Mouse (Mus musculus) forebrain, embryonic 12.5 days (tissue): ENCODE measurements at regions not wholly inside any gene's neighbourhood (a gene's known extent, or its start where the extent isn't known, plus 50 kb on each side); places are given as distances from the start of the nearest gene placed in this dataset.

Experiments used
- ATAC-seq: fragments of 200-750 bp; cut with Nextera tagmentation; 2 replicates; pipeline ENCODE4 v1.8.0; 2017; ENCODE audit warnings: moderate TSS enrichment; ENCODE audit not compliant: low FRiP score
- H3K27ac ChIP-seq: fragments of 300-500 bp; sonication (generic); 2 replicates; pipeline ENCODE4 v1.5.1; 2016; ENCODE audit warnings: mild to moderate bottlenecking
- H3K27me3 ChIP-seq: fragments of 300-500 bp; sonication (generic); 2 replicates; pipeline ENCODE4 v1.6.1; 2016; ENCODE audit warnings: mild to moderate bottlenecking
- H3K36me3 ChIP-seq: fragments of 300-500 bp; sonication (generic); replicated peaks from 2 replicates; pipeline ENCODE4 v1.6.1; 2016; ENCODE audit warnings: mild to moderate bottlenecking
- H3K4me1 ChIP-seq: fragments of 300-500 bp; sonication (generic); 2 replicates; pipeline ENCODE4 v1.6.1; 2016
- H3K4me2 ChIP-seq: fragments of 300-500 bp; sonication (generic); 2 replicates; pipeline ENCODE4 v1.6.1; 2016; ENCODE audit warnings: mild to moderate bottlenecking, moderate library complexity
- H3K4me3 ChIP-seq: fragments of 300-500 bp; sonication (generic); replicated peaks from 2 replicates; pipeline ENCODE4 v1.5.1; 2016; ENCODE audit warnings: mild to moderate bottlenecking
- H3K9ac ChIP-seq: fragments of 300-500 bp; sonication (generic); 2 replicates; pipeline ENCODE4 v1.6.1; 2016; ENCODE audit warnings: mild to moderate bottlenecking
- H3K9me3 ChIP-seq: fragments of 300-500 bp; sonication (generic); 2 replicates; pipeline ENCODE4 v1.6.1; 2016
- WGBS: fragments of 180-500 bp; shearing (Covaris S2); methylation state at CpG from one replicate; pipeline ENCODE4 v1.1.7; 2016; 5-methylcytosine and 5-hydroxymethylcytosine counted together

DNA sequence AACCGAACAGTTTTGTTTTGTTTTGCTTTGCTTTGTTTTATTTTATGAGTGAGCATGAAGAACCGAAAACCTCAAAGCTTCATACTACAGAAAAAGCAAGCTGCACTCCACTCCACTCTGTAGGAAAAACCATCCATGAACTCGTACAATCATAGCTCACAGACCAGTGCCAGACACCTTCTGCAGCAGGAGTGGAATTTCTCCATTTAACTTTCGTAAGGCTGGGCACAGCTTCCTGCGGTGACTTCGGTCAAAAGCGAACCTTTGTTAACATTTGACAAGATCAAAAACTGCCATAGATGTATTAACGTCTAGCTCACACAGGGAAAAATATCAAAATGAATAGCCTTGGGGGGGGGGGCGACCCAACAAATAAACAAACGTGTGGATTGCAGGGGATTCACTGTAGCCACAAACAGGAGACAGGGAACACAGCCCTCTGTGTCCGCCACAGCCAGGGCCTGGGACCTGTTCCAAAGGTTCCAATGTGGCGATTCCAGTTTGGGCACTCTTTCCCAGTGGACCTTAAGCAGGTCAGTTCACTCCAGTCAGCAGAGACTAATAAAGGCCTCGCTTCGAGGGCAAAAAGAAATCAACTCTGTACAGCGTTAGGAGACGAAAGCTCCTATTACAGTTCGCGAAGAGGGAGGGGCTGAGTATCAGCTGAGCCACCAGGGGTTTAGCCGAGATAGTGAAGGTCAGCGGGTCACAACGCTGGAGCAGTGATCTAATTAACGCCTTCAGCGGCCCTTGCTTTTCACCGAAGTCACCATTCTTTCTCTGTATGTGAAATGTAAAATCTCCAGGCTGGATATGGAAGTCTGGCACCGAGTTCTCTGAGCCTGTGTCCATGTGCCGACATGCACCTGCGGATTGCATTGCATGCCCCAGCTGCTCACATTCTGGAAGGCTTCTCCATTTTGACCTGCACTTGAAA, 135.4 kb upstream of the Ankrd55 start:
- H3K4me2 ChIP-seq, result peak overlapping the region; percentile 35
- H3K4me3 ChIP-seq, result no peak overlapping the region
- H3K36me3 ChIP-seq, result no peaks in the 10 kb centered on the region
- peaks cover 17% of the 10 kb centered on the region for H3K4me1 ChIP-seq
- WGBS, result 18% methylated on average over 27 of the region's 27 CpGs
- H3K9ac ChIP-seq, result no peak overlapping the region
- ATAC-seq, result peak; percentile 64; the same call in 1 of the 2 replicates
- H3K27me3 ChIP-seq, result no peaks in the 10 kb centered on the region
- H3K9me3 ChIP-seq, result no peaks in the 10 kb centered on the region
- H3K27ac ChIP-seq, result no peak overlapping the region

DNA sequence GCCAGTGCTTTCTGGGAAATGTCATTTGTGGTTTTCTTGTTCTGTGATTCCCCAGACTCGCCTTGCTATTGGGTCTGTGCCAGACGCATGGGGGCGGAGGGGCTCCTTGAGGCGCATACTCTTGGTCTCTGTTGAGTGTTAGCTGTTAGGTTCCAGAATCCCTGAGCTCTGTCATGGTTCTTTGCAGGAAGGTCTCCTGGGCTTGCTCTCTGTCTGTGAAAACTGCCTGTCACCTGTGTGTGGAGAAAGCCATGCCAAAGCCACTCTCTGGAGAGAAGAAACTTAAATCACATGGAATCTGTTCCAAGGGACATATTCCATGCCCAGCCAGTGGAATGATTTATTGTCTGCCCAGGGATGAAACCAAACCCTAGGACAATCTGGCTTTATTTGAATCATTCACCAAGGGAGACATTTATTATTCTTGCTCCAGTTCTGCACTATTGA, 134.5 kb upstream of the Ankrd55 start:
- H3K27ac ChIP-seq, result no peak overlapping the region
- H3K9me3 ChIP-seq, result no peaks in the 10 kb centered on the region
- H3K27me3 ChIP-seq, result no peaks in the 10 kb centered on the region
- ATAC-seq, result no peak
- no peaks in the 10 kb centered on the region for H3K36me3 ChIP-seq
- no peak overlapping the region for H3K4me3 ChIP-seq
- WGBS, result 54% methylated on average over 4 of the region's 4 CpGs
- H3K4me1 ChIP-seq, result peaks cover 17% of the 10 kb centered on the region
- no peak overlapping the region for H3K9ac ChIP-seq
- H3K4me2 ChIP-seq, result peak overlapping the region; percentile 35; the same call in 1 of the 2 replicates

- ATAC-seq, result no peak
- Histone ChIP-seq H3K4me1 (peaks cover 11% of the 10 kb centered on the region; the same call in 1 of the 2 replicates), H3K9me3 (no peaks in the 10 kb centered on the region), H3K9ac (no peak overlapping the region), H3K36me3 (no peaks in the 10 kb centered on the region), H3K27me3 (0 out of 2 replicates have a peak, but pooled peaks cover under 1% of the 10 kb centered on the region), H3K4me2 (no peak overlapping the region), H3K27ac (no peak overlapping the region), H3K4me3 (no peak overlapping the region)
- 86% methylated on average over 9 of the region's 9 CpGs for WGBS
These were observed 128.7 kb upstream of the Ankrd55 start for GRCm38 (mm10) chr13:112159430-112160172.

- H3K4me2 ChIP-seq, result no peak overlapping the region
- 57% methylated on average over 2 of the region's 2 CpGs for WGBS
- no peak for ATAC-seq
- H3K9me3 ChIP-seq, result no peaks in the 10 kb centered on the region
- no peak overlapping the region for H3K4me3 ChIP-seq
- H3K27ac ChIP-seq, result no peak overlapping the region
- peaks cover 11% of the 10 kb centered on the region; the same call in 1 of the 2 replicates for H3K4me1 ChIP-seq
- H3K27me3 ChIP-seq, result 0 out of 2 replicates have a peak, but pooled peaks cover 2% of the 10 kb centered on the region
- H3K36me3 ChIP-seq, result no peaks in the 10 kb centered on the region
- H3K9ac ChIP-seq, result no peak overlapping the region
These were observed 128.0 kb upstream of the Ankrd55 start for GRCm38 (mm10) chr13:112160173-112160641.

DNA sequence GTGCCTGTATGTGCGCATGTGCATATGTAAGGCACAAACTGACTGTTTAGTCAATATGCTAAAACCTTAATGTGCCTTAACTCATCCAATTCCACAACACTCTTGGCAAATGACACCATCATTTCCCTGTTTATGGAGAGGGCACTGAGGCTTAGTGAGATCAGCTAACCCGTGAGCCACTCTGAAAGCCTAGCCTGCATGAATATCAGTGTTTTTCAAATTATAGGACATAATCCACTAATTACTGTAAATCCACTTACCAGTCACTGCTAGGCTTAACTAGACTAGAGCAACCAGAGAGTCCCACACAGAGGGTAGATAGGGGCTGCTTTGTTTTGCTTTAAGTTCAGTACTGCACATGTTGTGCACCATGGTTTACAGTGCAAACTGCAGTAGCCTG, 127.5 kb upstream of the Ankrd55 start:
- Histone ChIP-seq H3K36me3 (no peaks in the 10 kb centered on the region), H3K27me3 (0 out of 2 replicates have a peak, but pooled peaks cover 2% of the 10 kb centered on the region), H3K4me2 (no peak overlapping the region), H3K9ac (no peak overlapping the region), H3K27ac (no peak overlapping the region), H3K9me3 (no peaks in the 10 kb centered on the region), H3K4me1 (peaks cover 13% of the 10 kb centered on the region), H3K4me3 (no peak overlapping the region)
- ATAC-seq, result no peak
- WGBS, result 85% methylated on average over 2 of the region's 2 CpGs

GRCm38 (mm10) chr13:112161886-112162285, 126.4 kb upstream of the Ankrd55 start:
- Histone ChIP-seq H3K4me3 (no peak overlapping the region), H3K27me3 (0 out of 2 replicates have a peak, but pooled peaks cover 2% of the 10 kb centered on the region), H3K4me2 (no peak overlapping the region), H3K27ac (no peak overlapping the region), H3K4me1 (peaks cover 25% of the 10 kb centered on the region), H3K9me3 (no peaks in the 10 kb centered on the region), H3K9ac (no peak overlapping the region), H3K36me3 (no peaks in the 10 kb centered on the region)
- ATAC-seq, result no peak
- 96% methylated on average over 2 of the region's 2 CpGs for WGBS

DNA sequence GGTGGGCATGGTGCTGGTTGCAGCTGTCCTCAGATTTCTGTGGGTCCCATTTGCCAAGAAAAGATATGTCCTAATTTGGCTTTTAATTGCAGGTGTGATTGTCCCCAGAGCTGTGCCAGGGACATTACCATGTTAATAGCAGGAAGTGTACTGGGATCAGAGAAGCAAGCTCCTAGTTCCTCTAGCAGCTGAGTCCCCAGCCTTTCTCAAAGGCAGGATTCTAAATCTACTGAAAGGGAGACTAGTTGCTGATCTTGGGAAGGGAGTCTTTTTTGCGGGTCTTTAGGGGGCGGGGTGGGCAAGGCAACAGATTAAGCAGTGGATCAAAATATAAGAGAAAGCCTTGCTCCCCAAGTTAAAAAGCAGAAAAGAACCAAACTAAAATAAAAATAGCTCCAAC, 122.3 kb upstream of the Ankrd55 start:
- Histone ChIP-seq H3K9ac (no peak overlapping the region), H3K27me3 (0 out of 2 replicates have a peak, but pooled peaks cover 2% of the 10 kb centered on the region), H3K36me3 (no peaks in the 10 kb centered on the region), H3K4me1 (peaks cover 15% of the 10 kb centered on the region), H3K4me2 (peak overlapping the region; percentile 6; the same call in 1 of the 2 replicates), H3K9me3 (no peaks in the 10 kb centered on the region), H3K27ac (peak overlapping the region; percentile 33; the same call in 1 of the 2 replicates), H3K4me3 (no peak overlapping the region)
- ATAC-seq, result peak; percentile 64; the same call in 1 of the 2 replicates
- 30% methylated on average over 2 of the region's 2 CpGs for WGBS

DNA sequence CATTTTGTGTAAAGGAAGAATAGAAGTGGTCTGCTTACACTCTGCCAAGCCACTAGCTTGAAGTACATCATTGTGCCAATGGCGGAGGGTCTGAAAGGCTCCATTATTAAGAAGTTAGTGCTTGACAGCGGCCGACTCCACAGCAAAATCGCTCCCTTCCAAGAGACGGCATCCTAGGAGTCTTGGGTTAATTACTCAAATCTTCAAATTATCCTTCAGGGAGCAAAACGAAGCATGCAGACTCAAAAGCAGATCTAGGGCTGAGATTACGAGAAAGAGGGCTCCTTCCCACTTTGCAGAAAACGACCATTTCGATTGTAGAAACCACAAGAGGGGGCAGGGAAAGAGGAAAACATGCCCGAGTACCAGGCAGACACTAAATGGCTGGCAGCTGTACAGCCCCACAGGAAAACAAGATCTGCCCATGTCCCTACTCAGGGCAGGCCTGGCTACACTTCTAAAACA, 121.9 kb upstream of the Ankrd55 start:
- ATAC-seq, result peak; percentile 70; the same call in 1 of the 2 replicates
- no peaks in the 10 kb centered on the region for H3K9me3 ChIP-seq
- H3K9ac ChIP-seq, result no peak overlapping the region
- WGBS, result 14% methylated on average over 10 of the region's 10 CpGs
- H3K36me3 ChIP-seq, result no peaks in the 10 kb centered on the region
- 0 out of 2 replicates have a peak, but pooled peaks cover 2% of the 10 kb centered on the region for H3K27me3 ChIP-seq
- H3K4me2 ChIP-seq, result peak overlapping the region; percentile 6; the same call in 1 of the 2 replicates
- peak overlapping the region; percentile 33; the same call in 1 of the 2 replicates for H3K27ac ChIP-seq
- peaks cover 15% of the 10 kb centered on the region for H3K4me1 ChIP-seq
- H3K4me3 ChIP-seq, result no peak overlapping the region

GRCm38 (mm10) chr13:112168468-112168867, 119.8 kb upstream of the Ankrd55 start:
- ATAC-seq, result no peak
- Histone ChIP-seq H3K27me3 (0 out of 2 replicates have a peak, but pooled peaks cover 2% of the 10 kb centered on the region), H3K4me2 (no peak overlapping the region), H3K9ac (no peak overlapping the region), H3K36me3 (no peaks in the 10 kb centered on the region), H3K4me3 (no peak overlapping the region), H3K9me3 (no peaks in the 10 kb centered on the region), H3K27ac (no peak overlapping the region), H3K4me1 (peaks cover 15% of the 10 kb centered on the region)
- 88% methylated on average over 3 of the region's 3 CpGs for WGBS

GRCm38 (mm10) chr13:112170872-112171271, 117.4 kb upstream of the Ankrd55 start:
- Histone ChIP-seq H3K4me3 (no peak overlapping the region), H3K4me2 (no peak overlapping the region), H3K4me1 (peaks cover 12% of the 10 kb centered on the region), H3K36me3 (no peaks in the 10 kb centered on the region), H3K27ac (no peak overlapping the region), H3K27me3 (no peaks in the 10 kb centered on the region), H3K9ac (no peak overlapping the region), H3K9me3 (no peaks in the 10 kb centered on the region)
- WGBS, result 92% methylated on average over 3 of the region's 3 CpGs
- no peak for ATAC-seq

GRCm38 (mm10) chr13:112171940-112172715, 116.1 kb upstream of the Ankrd55 start:
- WGBS, result 89% methylated on average over 11 of the region's 11 CpGs
- Histone ChIP-seq H3K9ac (no peak overlapping the region), H3K4me3 (no peak overlapping the region), H3K9me3 (no peaks in the 10 kb centered on the region), H3K4me2 (no peak overlapping the region), H3K27me3 (no peaks in the 10 kb centered on the region), H3K36me3 (no peaks in the 10 kb centered on the region), H3K4me1 (no peaks in the 10 kb centered on the region), H3K27ac (no peak overlapping the region)
- ATAC-seq, result no peak
